Mouse (Mus musculus): Measurements from ENCODE around the gene Cd200. TPM values are rescaled to one million over a fixed set of nuclear protein-coding genes. Genes with fewer than 3 reads are reported as not detected.
"Not testable (repeated sequence)": the region's sequence is repeated elsewhere in the genome, so short reads cannot be mapped to it uniquely, and the experiment has no call there.

Gene Cd200
- polyA plus RNA-seq, 1 experiment, result 0.03 TPM

GRCm38 (mm10) chr16:45349523-45350298, 59.1 kb downstream of the Cd200 start:
- Histone ChIP-seq H3K4me1 (ENCODE audit: control insufficient read depth) (no peaks in the 10 kb centered on the region), H3K9me3 (ENCODE audit: control insufficient read depth, low read length) (peaks cover 3% of the 10 kb centered on the region), H3K4me3 (replicated peaks) (no peak overlapping the region), H3K27me3 (ENCODE audit: control insufficient read depth) (no peaks in the 10 kb centered on the region), H3K36me3 (ENCODE audit: control insufficient read depth) (no peaks in the 10 kb centered on the region)
- TF ChIP-seq GATA1 (IDR thresholded peaks at IDR 0.05; ENCODE audit: low read length) (no peak), TAL1 (IDR thresholded peaks at IDR 0.05; ENCODE audit: low read length) (no peak)

DNA sequence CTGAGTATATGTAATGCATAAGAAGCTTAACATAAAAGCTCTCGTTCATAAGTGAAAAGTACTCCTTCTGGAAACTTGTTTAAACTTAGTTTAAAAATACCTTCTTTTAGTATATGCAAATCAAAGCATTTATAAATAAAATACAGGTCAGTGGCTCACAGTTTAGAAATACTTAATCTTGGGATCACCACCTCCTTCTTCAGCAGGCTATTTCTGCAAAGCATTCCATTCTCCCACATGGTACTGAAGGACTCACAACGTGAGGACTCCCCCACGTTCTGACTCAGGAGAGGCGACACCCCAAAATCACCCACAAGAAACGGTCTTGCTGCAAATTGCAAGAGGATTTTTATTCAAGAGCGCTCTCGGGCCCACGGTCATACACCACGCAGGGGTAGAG, 60.6 kb downstream of the Cd200 start:
- H3K9me3 ChIP-seq (ENCODE audit: control insufficient read depth, low read length); H3K4me3 ChIP-seq (replicated peaks); H3K4me1 ChIP-seq (ENCODE audit: control insufficient read depth); H3K36me3 ChIP-seq (ENCODE audit: control insufficient read depth); H3K27me3 ChIP-seq (ENCODE audit: control insufficient read depth): not testable (repeated sequence)

DNA sequence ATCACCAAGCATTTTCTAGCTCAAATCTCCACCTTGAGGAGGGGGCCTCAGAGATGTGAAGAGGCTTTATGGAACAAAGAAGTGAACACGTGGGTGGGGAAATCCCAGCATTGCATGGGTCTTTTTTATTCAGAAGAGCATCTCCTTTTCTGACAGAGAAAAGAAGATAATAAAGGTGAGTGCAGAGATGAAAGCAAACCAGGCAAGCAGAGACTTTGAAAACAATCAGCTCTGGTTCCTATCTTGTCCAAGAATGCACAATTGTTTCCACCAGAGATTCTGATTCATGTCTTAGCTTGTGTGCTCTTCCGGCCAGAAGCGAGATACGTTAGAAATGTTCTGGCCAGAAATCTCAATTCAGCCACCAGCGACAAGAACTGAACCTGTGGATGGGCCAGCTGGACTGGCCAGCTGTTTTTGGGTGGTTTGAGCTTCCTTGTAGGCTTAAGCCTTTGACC, 61.9 kb downstream of the Cd200 start:
- Histone ChIP-seq H3K9me3 (ENCODE audit: control insufficient read depth, low read length) (no peaks in the 10 kb centered on the region), H3K36me3 (ENCODE audit: control insufficient read depth) (no peaks in the 10 kb centered on the region)

GRCm38 (mm10) chr16:45346367-45346766, 62.5 kb downstream of the Cd200 start:
- H3K9me3 ChIP-seq (ENCODE audit: control insufficient read depth, low read length), result no peaks in the 10 kb centered on the region
- H3K4me3 ChIP-seq (replicated peaks), result no peak overlapping the region
- TF ChIP-seq GATA1 (IDR thresholded peaks at IDR 0.05; ENCODE audit: low read length) (no peak), TAL1 (IDR thresholded peaks at IDR 0.05; ENCODE audit: low read length) (no peak)
- no peaks in the 10 kb centered on the region for H3K27me3 ChIP-seq (ENCODE audit: control insufficient read depth)
- H3K36me3 ChIP-seq (ENCODE audit: control insufficient read depth), result no peaks in the 10 kb centered on the region
- H3K4me1 ChIP-seq (ENCODE audit: control insufficient read depth), result no peaks in the 10 kb centered on the region

More for the DNA sequence above, 61.9 kb downstream of the Cd200 start:
- Histone ChIP-seq H3K27me3 (ENCODE audit: control insufficient read depth) (no peaks in the 10 kb centered on the region), H3K4me1 (ENCODE audit: control insufficient read depth) (no peaks in the 10 kb centered on the region), H3K4me3 (replicated peaks) (no peak overlapping the region)
- no peak for TF ChIP-seq GATA1 (IDR thresholded peaks at IDR 0.05; ENCODE audit: low read length)
- no peak for TF ChIP-seq TAL1 (IDR thresholded peaks at IDR 0.05; ENCODE audit: low read length)

- no peaks in the 10 kb centered on the region for H3K36me3 ChIP-seq (ENCODE audit: control insufficient read depth)
- no peak for TF ChIP-seq GATA1 (IDR thresholded peaks at IDR 0.05; ENCODE audit: low read length)
- no peak overlapping the region for H3K4me3 ChIP-seq (replicated peaks)
- H3K9me3 ChIP-seq (ENCODE audit: control insufficient read depth, low read length), result no peaks in the 10 kb centered on the region
- H3K4me1 ChIP-seq (ENCODE audit: control insufficient read depth), result no peaks in the 10 kb centered on the region
- H3K27me3 ChIP-seq (ENCODE audit: control insufficient read depth), result no peaks in the 10 kb centered on the region
These were observed 64.0 kb downstream of the Cd200 start for GRCm38 (mm10) chr16:45344879-45345278.

DNA sequence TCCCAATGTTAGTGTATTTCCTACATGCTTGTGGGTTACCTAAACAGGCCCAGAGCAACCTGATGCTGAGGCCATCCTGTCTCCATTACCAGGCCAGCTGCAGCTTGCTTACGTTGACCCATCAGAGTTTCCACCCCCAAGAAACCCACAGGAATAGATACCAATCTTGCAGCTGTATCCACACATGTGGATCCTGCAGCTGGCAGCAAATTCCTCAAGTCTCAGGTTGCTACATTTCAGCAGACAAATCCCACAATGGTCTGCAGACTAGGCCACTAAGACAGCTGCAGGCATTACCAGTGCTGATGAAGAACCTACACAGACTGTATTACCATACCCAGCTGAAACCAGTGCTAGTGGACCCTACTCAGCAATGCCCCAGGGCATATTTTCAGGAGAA, 72.4 kb downstream of the Cd200 start:
- H3K9me3 ChIP-seq (ENCODE audit: control insufficient read depth, low read length), result no peaks in the 10 kb centered on the region
- no peaks in the 10 kb centered on the region for H3K36me3 ChIP-seq (ENCODE audit: control insufficient read depth)
- H3K4me3 ChIP-seq (replicated peaks), result no peak overlapping the region
- TF ChIP-seq TAL1 (IDR thresholded peaks at IDR 0.05; ENCODE audit: low read length), result no peak
- no peaks in the 10 kb centered on the region for H3K4me1 ChIP-seq (ENCODE audit: control insufficient read depth)
- no peaks in the 10 kb centered on the region for H3K27me3 ChIP-seq (ENCODE audit: control insufficient read depth)

DNA sequence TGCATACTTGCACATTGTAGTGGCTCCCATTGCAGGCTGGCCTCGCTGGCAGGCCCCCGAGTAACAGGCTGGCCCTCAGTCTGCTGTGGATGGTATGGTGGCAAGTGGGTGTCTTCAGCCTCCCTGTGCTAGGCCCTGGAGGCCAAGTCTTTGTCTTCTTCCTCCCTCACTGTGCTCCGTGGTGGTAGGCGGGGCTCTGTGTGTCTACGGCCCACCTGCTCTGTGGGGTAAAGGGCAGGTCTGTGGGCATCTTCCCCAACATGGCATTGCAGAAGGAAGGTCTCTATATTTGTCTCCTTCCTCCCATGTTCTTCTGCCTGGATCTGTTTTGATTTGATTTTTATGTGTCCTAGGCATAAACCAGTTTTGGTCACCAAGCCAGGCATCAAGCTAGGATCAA, 74.0 kb downstream of the Cd200 start:
- Histone ChIP-seq H3K4me3 (replicated peaks) (no peak overlapping the region), H3K4me1 (ENCODE audit: control insufficient read depth) (no peaks in the 10 kb centered on the region), H3K27me3 (ENCODE audit: control insufficient read depth) (no peaks in the 10 kb centered on the region), H3K36me3 (ENCODE audit: control insufficient read depth) (no peaks in the 10 kb centered on the region), H3K9me3 (ENCODE audit: control insufficient read depth, low read length) (no peaks in the 10 kb centered on the region)
- no peak for TF ChIP-seq TAL1 (IDR thresholded peaks at IDR 0.05; ENCODE audit: low read length)
- no peak for TF ChIP-seq GATA1 (IDR thresholded peaks at IDR 0.05; ENCODE audit: low read length)

- H3K36me3 ChIP-seq (ENCODE audit: control insufficient read depth), result no peaks in the 10 kb centered on the region
- no peak for TF ChIP-seq TAL1 (IDR thresholded peaks at IDR 0.05; ENCODE audit: low read length)
- TF ChIP-seq GATA1 (IDR thresholded peaks at IDR 0.05; ENCODE audit: low read length), result no peak
- H3K9me3 ChIP-seq (ENCODE audit: control insufficient read depth, low read length), result no peaks in the 10 kb centered on the region
- H3K4me1 ChIP-seq (ENCODE audit: control insufficient read depth), result no peaks in the 10 kb centered on the region
- no peaks in the 10 kb centered on the region for H3K27me3 ChIP-seq (ENCODE audit: control insufficient read depth)
- H3K4me3 ChIP-seq (replicated peaks), result no peak overlapping the region
These were observed 74.5 kb downstream of the Cd200 start for GRCm38 (mm10) chr16:45334376-45334765.

GRCm38 (mm10) chr16:45333678-45334375, 75.0 kb downstream of the Cd200 start:
- Histone ChIP-seq H3K4me3 (replicated peaks) (no peak overlapping the region), H3K27me3 (ENCODE audit: control insufficient read depth) (no peaks in the 10 kb centered on the region), H3K4me1 (ENCODE audit: control insufficient read depth) (no peaks in the 10 kb centered on the region), H3K9me3 (ENCODE audit: control insufficient read depth, low read length) (no peaks in the 10 kb centered on the region), H3K36me3 (ENCODE audit: control insufficient read depth) (no peaks in the 10 kb centered on the region)
- no peak for TF ChIP-seq TAL1 (IDR thresholded peaks at IDR 0.05; ENCODE audit: low read length)
